ENCODE assay signal across 32 mouse cellular contexts in genomic region chr19:4708765-4709164, GRCm38 (mm10). TPM values are rescaled to one million over a fixed set of nuclear protein-coding genes. Genes with fewer than 3 reads are reported as not detected.
DNase-seq lines count a peak whose midpoint lies in the region; ATAC-seq and TF ChIP-seq lines count a peak whose summit lies in the region.
"Had no signal": no experiment of that assay in that cellular context is flagged by ENCODE, and none has a peak within 500 bp of the region (broad histone marks: within the 10 kb centered on the region; RNA-seq: fewer than 3 reads in every experiment).

No protein-coding gene starts in this region.

- H3K36me3 ChIP-seq in lung, embryonic 16.5 days (ENCODE audit: control insufficient read depth, insufficient read depth, low read length), result no peaks in the 10 kb centered on the region
- no peaks in the 10 kb centered on the region for H3K36me3 ChIP-seq in kidney, embryonic 14.5 days (ENCODE audit: control insufficient read depth, insufficient read depth, low read length)
- H3K36me3 ChIP-seq: embryonic facial prominence, embryonic 10.5 days; embryonic facial prominence, embryonic 15.5 days; forebrain, embryonic 12.5 days; heart, embryonic 10.5 days; heart, embryonic 15.5 days; hindbrain, embryonic 12.5 days; intestine, embryonic 15.5 days; liver, embryonic 12.5 days; midbrain, embryonic 13.5 days; neural tube, embryonic 13.5 days had no signal

- intact Hi-C loops in heart, postnatal 10 days (cut with DNase I), result no loop called here

- H3K27ac ChIP-seq in lung, embryonic 16.5 days (ENCODE audit: low read length), result no peak overlapping the region
- peak overlapping the region; percentile 65; the same call in 1 of the 2 replicates for H3K27ac ChIP-seq in olfactory bulb, adult 2 months (ENCODE audit: insufficient read depth, low read depth, low read length)
- no peak overlapping the region for H3K27ac ChIP-seq in kidney, embryonic 14.5 days (ENCODE audit: low read depth, low read length)
- H3K27ac ChIP-seq: embryonic facial prominence, embryonic 10.5 days; embryonic facial prominence, embryonic 15.5 days; forebrain, embryonic 12.5 days; heart, embryonic 10.5 days; heart, embryonic 15.5 days; hindbrain, embryonic 12.5 days; hindbrain, postnatal 0 days; intestine, embryonic 15.5 days; kidney, postnatal 0 days; liver, embryonic 12.5 days; midbrain, embryonic 13.5 days; neural tube, embryonic 13.5 days had no signal

- peak; percentile 30 for DNase-seq in heart, adult 11 months
- no peak for DNase-seq in heart, postnatal 10 days
- no peak for DNase-seq in lung, adult 2 months
- DNase-seq in ES-CJ7 (ENCODE audit: low read depth, low spot score), result peak; percentile 37
- DNase-seq: adrenal gland, postnatal 36 days; cerebellum, postnatal 10 days; gastrocnemius, postnatal 14 days; heart, postnatal 36 days; kidney, adult 2 months; kidney, postnatal 4 days; layer of hippocampus, adult 9-11 months; left cerebral cortex, postnatal 4 days; liver, postnatal 0 days; lung, postnatal 4 days had no signal

- peak; percentile 34; the same call in 1 of the 2 replicates for ATAC-seq in lung, embryonic 16.5 days (ENCODE audit: low read depth)
- ATAC-seq in kidney, embryonic 14.5 days (ENCODE audit: low FRiP score, low TSS enrichment), result no peak
- ATAC-seq: hindbrain, postnatal 0 days; intestine, embryonic 15.5 days; liver, embryonic 12.5 days; liver, postnatal 0 days; midbrain, embryonic 13.5 days had no signal

- H3K4me1 ChIP-seq in lung, embryonic 16.5 days (replicated peaks; ENCODE audit: control insufficient read depth, insufficient read depth, low read length), result peaks cover 10% of the 10 kb centered on the region
- H3K4me1 ChIP-seq in lung, adult 2 months (ENCODE audit: control insufficient read depth, insufficient read depth, low read length), result peaks cover 5% of the 10 kb centered on the region
- peaks cover 4% of the 10 kb centered on the region for H3K4me1 ChIP-seq in olfactory bulb, adult 2 months (ENCODE audit: control insufficient read depth, insufficient read depth, low read length)
- H3K4me1 ChIP-seq in kidney, embryonic 14.5 days (ENCODE audit: control insufficient read depth, insufficient read depth, low read length), result peaks cover 9% of the 10 kb centered on the region; the same call in 1 of the 2 replicates

- H3K9ac ChIP-seq in lung, embryonic 16.5 days (ENCODE audit: low read length), result no peak overlapping the region
- no peak overlapping the region for H3K9ac ChIP-seq in kidney, embryonic 14.5 days (ENCODE audit: low read depth, low read length)
- H3K9ac ChIP-seq: embryonic facial prominence, embryonic 15.5 days; forebrain, embryonic 12.5 days; heart, embryonic 15.5 days; hindbrain, embryonic 12.5 days; intestine, embryonic 15.5 days; liver, embryonic 12.5 days; liver, postnatal 0 days; midbrain, embryonic 13.5 days; neural tube, embryonic 13.5 days had no signal

- H3K4me3 ChIP-seq in lung, embryonic 16.5 days (ENCODE audit: low read length), result no peak overlapping the region
- H3K4me3 ChIP-seq in lung, adult 2 months (replicated peaks; ENCODE audit: extremely low read depth, low read depth, low read length), result no peak overlapping the region
- peak overlapping the region; percentile 19 for H3K4me3 ChIP-seq in olfactory bulb, adult 2 months (ENCODE audit: insufficient read depth, low read depth, low read length)
- H3K4me3 ChIP-seq in kidney, embryonic 14.5 days (ENCODE audit: low read length), result no peak overlapping the region
- H3K4me3 ChIP-seq: embryonic facial prominence, embryonic 10.5 days; embryonic facial prominence, embryonic 15.5 days; forebrain, embryonic 12.5 days; heart, embryonic 10.5 days; heart, embryonic 15.5 days; hindbrain, embryonic 12.5 days; intestine, embryonic 15.5 days; liver, embryonic 12.5 days; midbrain, embryonic 13.5 days; neural tube, embryonic 13.5 days had no signal

- H3K4me2 ChIP-seq in lung, embryonic 16.5 days (ENCODE audit: low read depth, low read length), result no peak overlapping the region
- H3K4me2 ChIP-seq in kidney, embryonic 14.5 days (replicated peaks; ENCODE audit: low read depth, low read length), result no peak overlapping the region
- H3K4me2 ChIP-seq: embryonic facial prominence, embryonic 15.5 days; forebrain, embryonic 12.5 days; heart, embryonic 15.5 days; hindbrain, embryonic 12.5 days; intestine, embryonic 15.5 days; liver, embryonic 12.5 days; midbrain, embryonic 13.5 days; neural tube, embryonic 13.5 days had no signal

- H3K9me3 ChIP-seq in lung, embryonic 16.5 days (ENCODE audit: control insufficient read depth, low read length), result no peaks in the 10 kb centered on the region
- H3K9me3 ChIP-seq in kidney, embryonic 14.5 days (ENCODE audit: control insufficient read depth, low read length), result no peaks in the 10 kb centered on the region
- H3K9me3 ChIP-seq: embryonic facial prominence, embryonic 10.5 days; embryonic facial prominence, embryonic 15.5 days; forebrain, embryonic 12.5 days; heart, embryonic 10.5 days; heart, embryonic 15.5 days; hindbrain, embryonic 12.5 days; intestine, embryonic 15.5 days; liver, embryonic 12.5 days; midbrain, embryonic 13.5 days; neural tube, embryonic 13.5 days had no signal

- no peak for TF ChIP-seq CTCF in lung, adult 2 months (IDR thresholded peaks at IDR 0.05; ENCODE audit: insufficient read depth, low read length)
- no peak for TF ChIP-seq CTCF in olfactory bulb, adult 2 months (IDR thresholded peaks at IDR 0.05; ENCODE audit: insufficient read depth, low read depth, low read length)

- peaks cover 38% of the 10 kb centered on the region for H3K27me3 ChIP-seq in lung, embryonic 16.5 days (ENCODE audit: control insufficient read depth, insufficient read depth, low read depth, low read length)
- H3K27me3 ChIP-seq in kidney, embryonic 14.5 days (ENCODE audit: control insufficient read depth, insufficient read depth, low read length), result peaks cover 41% of the 10 kb centered on the region
- H3K27me3 ChIP-seq: midbrain, embryonic 13.5 days had no signal

- no peak for TF ChIP-seq POLR2A in lung, adult 2 months (IDR thresholded peaks at IDR 0.05; ENCODE audit: borderline replicate concordance, extremely low read depth, low read depth, low read length)
- no peak for TF ChIP-seq POLR2A in olfactory bulb, adult 2 months (IDR thresholded peaks at IDR 0.05; ENCODE audit: insufficient read depth, low read depth, low read length)

- WGBS in lung, embryonic 16.5 days, result 63% methylated on average over 10 of the region's 10 CpGs
- 59% methylated on average over 10 of the region's 10 CpGs for WGBS in lung, adult 2 months
- WGBS in olfactory bulb, adult 2 months, result 37% methylated on average over 10 of the region's 10 CpGs
- 84% methylated on average over 10 of the region's 10 CpGs for WGBS in kidney, embryonic 14.5 days

RNA-seq across cellular contexts. Expression of gene Sptbn2, which starts 2.2 kb away (rescaled TPM):
- total RNA-seq in heart, postnatal 10 days (2021), result under 1 TPM; 0.35 to 0.65 TPM
- 1.0 and 1.4 TPM in 2 replicates for polyA plus RNA-seq in lung, embryonic 16.5 days (2015; fragmentation: Nextera tagmentation; extraction: Ambion mirVana)
- 1.3 and 4.4 TPM in 2 replicates for polyA plus RNA-seq in lung, adult 2 months (2012; rRNA removed)
- 60.8 TPM in 1 of 2 replicates, not detected in the other for polyA plus RNA-seq in olfactory bulb, adult 2 months (2012; ENCODE audit: insufficient read depth, insufficient read length, low replicate concordance, missing spikeins)
- polyA plus RNA-seq in kidney, embryonic 14.5 days (2014; fragmentation: Nextera tagmentation; extraction: Ambion mirVana), result 1.8 and 2.9 TPM in 2 replicates
- total RNA-seq: granulocyte monocyte progenitor cell, adult 5-6 weeks; megakaryocyte-erythroid progenitor cell, adult 5-6 weeks had no signal

RNA-seq across cellular contexts. Expression of gene Gm960, which starts 10.3 kb away (rescaled TPM):
- not detected for total RNA-seq in heart, postnatal 10 days (2021)
- 2.5 and 3.3 TPM in 2 replicates for polyA plus RNA-seq in lung, embryonic 16.5 days (2015; fragmentation: Nextera tagmentation; extraction: Ambion mirVana)
- polyA plus RNA-seq in lung, adult 2 months (2012; rRNA removed), result 0.20 and 0.65 TPM in 2 replicates
- not detected in 2 replicates for polyA plus RNA-seq in olfactory bulb, adult 2 months (2012; ENCODE audit: insufficient read depth, insufficient read length, low replicate concordance, missing spikeins)
- polyA plus RNA-seq in kidney, embryonic 14.5 days (2014; fragmentation: Nextera tagmentation; extraction: Ambion mirVana), result 3.4 and 5.2 TPM in 2 replicates
- total RNA-seq: adrenal gland, adult 18-20 months; granulocyte monocyte progenitor cell, adult 5-6 weeks; heart, postnatal 36 days had no signal

RNA-seq across cellular contexts. Expression of gene Rbm4b, which starts 47.5 kb away (rescaled TPM):
- 1 to 10 TPM; 6.5 to 6.7 TPM for total RNA-seq in heart, postnatal 10 days (2021)
- 57.6 and 58.7 TPM in 2 replicates for polyA plus RNA-seq in lung, embryonic 16.5 days (2015; fragmentation: Nextera tagmentation; extraction: Ambion mirVana)
- polyA plus RNA-seq in lung, adult 2 months (2012; rRNA removed), result 6.8 and 7.6 TPM in 2 replicates
- polyA plus RNA-seq in olfactory bulb, adult 2 months (2012; ENCODE audit: insufficient read depth, insufficient read length, low replicate concordance, missing spikeins), result not detected in 2 replicates
- polyA plus RNA-seq in kidney, embryonic 14.5 days (2014; fragmentation: Nextera tagmentation; extraction: Ambion mirVana), result 69.2 and 79.8 TPM in 2 replicates

Comparison
In these comparisons a context has a peak if more than half of its experiments do, and no peak if none do; other contexts are left out.
1. DNase-seq: peak in heart, adult 11 months (single experiment) and ES-CJ7 (single experiment); none in heart, postnatal 10 days (0 of 2) and lung, adult 2 months (single experiment).